Mouse (Mus musculus): ENCODE measurements around the gene Awat1.

The Awat1 gene

DNA sequence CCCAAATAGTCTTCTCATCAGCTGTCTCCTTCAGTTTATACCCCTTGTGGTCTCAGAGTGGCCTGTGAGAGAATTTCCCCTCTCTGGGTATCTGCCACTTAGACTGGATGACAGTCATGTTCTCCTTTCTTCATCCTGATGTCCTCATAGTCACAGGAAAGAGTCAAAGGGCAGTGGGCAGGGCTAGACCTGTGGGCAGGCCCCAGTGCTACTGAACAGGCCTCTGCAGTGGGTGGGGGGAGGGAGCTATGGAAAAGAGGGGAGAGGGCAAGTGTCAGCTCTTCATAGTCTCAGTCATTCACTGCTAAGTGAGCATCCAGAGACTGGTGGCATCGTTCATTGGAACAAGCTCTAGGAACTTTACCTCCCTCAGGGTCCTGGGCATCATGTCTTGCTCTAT lies at the start of gene Awat1:
Awat1 (plus strand) TSS at position 301 of the 400 bp plus-strand sequence.
- DNase-seq (ENCODE audit: low read depth, low spot score) = no peak

GRCm38 (mm10) chrX:100524471-100524870 lies 47.6 kb upstream of the Awat1 start, which contains the start of gene Dgat2l6:
Gene Dgat2l6 (plus strand): TSS chrX:100524838.
- no peak for DNase-seq (ENCODE audit: low read depth, low spot score)

GRCm38 (mm10) chrX:100556026-100556425 lies 16.0 kb upstream of the Awat1 start:
- DNase-seq (ENCODE audit: low read depth, low spot score) = no peak

- DNase-seq (ENCODE audit: low read depth, low spot score) = no peak
These were observed 6.4 kb upstream of the Awat1 start for GRCm38 (mm10) chrX:100565696-100566095.

DNA sequence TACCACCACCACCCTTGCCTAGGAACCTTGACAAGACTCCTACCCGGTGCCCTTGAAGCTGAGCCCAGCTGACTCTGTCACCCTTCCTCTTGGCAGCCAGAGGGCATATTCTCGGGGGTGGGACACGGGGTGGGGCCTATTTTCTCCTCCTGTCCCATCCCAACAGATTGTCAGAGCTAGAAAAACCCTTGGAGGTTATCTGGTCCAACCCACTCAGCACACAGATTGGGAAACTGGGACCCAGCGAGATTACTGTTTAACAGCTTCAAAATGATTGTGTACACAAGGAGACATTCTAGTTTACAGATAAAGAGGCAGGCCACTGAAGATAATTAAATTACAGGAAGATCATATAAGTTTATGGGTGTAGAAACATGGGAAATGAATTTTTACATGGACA lies 22.7 kb downstream of the Awat1 start, which contains the start of gene P2ry4:
P2ry4 (minus strand) TSS at position 79 of the 400 bp plus-strand sequence.
- DNase-seq (ENCODE audit: low read depth, low spot score) = no peak

- no peak for DNase-seq (ENCODE audit: low read depth, low spot score)
These were observed 25.4 kb downstream of the Awat1 start for GRCm38 (mm10) chrX:100597439-100597838.

- no peak for DNase-seq (ENCODE audit: low read depth, low spot score)
These were observed 27.7 kb downstream of the Awat1 start for GRCm38 (mm10) chrX:100599755-100600154.

GRCm38 (mm10) chrX:100605314-100605713 lies 33.3 kb downstream of the Awat1 start, which contains the start of gene Arr3:
Gene Arr3 (plus strand): TSS chrX:100605497.
- DNase-seq (ENCODE audit: low read depth, low spot score) = no peak

DNA sequence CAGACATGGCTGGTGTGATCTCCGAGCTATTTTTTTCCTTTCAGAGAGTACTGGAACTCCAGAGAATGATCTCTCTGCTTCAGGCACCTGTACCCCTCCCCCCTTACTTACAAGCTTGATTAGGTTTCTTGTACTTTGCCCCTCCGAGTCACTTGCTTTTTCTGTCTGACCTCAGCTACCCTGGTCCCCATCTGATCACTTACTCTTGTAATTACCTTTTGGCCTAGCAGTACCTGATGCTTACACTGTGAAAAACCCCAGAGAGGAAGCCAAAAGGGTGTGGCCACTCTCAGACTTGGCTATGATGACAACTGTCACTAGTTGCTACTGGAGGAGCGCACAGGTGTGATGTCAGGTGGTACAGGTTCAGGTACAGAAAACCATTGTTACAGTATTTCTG lies 46.4 kb downstream of the Awat1 start:
- no peak for DNase-seq (ENCODE audit: low read depth, low spot score)

DNA sequence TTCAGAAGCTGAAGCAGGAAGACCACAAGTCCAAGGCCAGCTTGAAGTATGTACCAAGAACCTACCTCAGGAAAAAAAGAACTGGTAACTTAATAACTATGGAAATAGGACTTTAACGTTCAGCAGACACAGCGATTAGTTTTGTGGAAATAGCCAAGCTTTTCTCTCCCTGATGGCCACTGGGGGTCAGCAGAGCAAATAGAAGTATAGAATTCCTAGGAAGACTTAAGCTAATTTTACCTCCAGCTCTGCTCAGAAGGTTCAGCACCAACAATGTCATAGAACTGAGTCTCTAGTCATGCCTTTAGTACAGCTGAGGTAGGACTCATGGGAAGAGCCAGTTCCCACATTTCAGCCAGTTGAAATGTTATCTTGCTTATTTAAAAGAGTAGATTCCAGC lies 49.3 kb downstream of the Awat1 start:
- DNase-seq (ENCODE audit: low read depth, low spot score) = no peak

GRCm38 (mm10) chrX:100624242-100624641 lies 52.2 kb downstream of the Awat1 start:
- no peak for DNase-seq (ENCODE audit: low read depth, low spot score)

DNA sequence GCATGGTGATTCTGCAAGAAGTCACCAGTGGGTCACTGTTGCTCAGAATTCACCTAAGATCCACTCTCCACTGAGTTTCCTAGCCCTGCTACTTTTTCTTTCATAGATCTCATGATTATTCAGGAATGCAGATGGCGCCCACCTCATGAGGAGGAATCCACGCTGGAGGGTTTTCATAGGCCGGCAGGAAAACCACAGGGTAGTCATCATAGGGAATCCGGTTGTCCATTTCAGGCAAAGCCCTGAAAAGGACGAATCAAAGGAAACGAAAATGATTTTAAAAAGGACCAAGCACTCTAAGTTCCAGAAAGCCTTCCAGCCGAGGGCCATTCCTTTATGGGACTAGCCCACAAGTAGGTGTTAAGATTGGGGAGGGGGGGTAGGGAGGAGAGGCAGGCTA lies 53.1 kb downstream of the Awat1 start:
- DNase-seq (ENCODE audit: low read depth, low spot score) = no peak

- no peak for DNase-seq (ENCODE audit: low read depth, low spot score)
These were observed 53.4 kb downstream of the Awat1 start, which contains the start of gene Kif4 for GRCm38 (mm10) chrX:100625546-100625801. Gene Kif4 (plus strand): TSS chrX:100625737.

- DNase-seq (ENCODE audit: low read depth, low spot score) = peak; percentile 68
These were observed 54.0 kb downstream of the Awat1 start, which contains the start of gene Pdzd11 for GRCm38 (mm10) chrX:100625802-100626793. Gene Pdzd11 (minus strand): TSS chrX:100626568.

Data from WW6 (cell line).